Mouse (Mus musculus) CH12.LX (cell line): ENCODE measurements around the gene Ndufs1. TPM values are rescaled to one million over a fixed set of nuclear protein-coding genes. Genes with fewer than 3 reads are reported as not detected.

Experiments used
- DNase-seq: peaks from one replicate; pipeline ENCODE4 v3.0.0-alpha.2; 2013; ENCODE audit errors: extremely low read depth
- H3K27ac ChIP-seq: 2 replicates; pipeline ENCODE4 v1.5.1; 2012; ENCODE audit warnings: low read depth, mild to moderate bottlenecking, control low read depth, moderate library complexity; ENCODE audit not compliant: insufficient read depth
- H3K27me3 ChIP-seq: replicated peaks from 2 replicates; pipeline ENCODE3; 2012; ENCODE audit warnings: inconsistent platforms
- H3K36me3 ChIP-seq, 2 experiments: replicated peaks in 1 of 2; 2 replicates each; pipeline versions ENCODE3 to v1.6.1; 2012; ENCODE audit warnings: inconsistent platforms in 1 of 2, low read length in 1 of 2, mild to moderate bottlenecking in 1 of 2, mixed read lengths in 1 of 2, moderate library complexity in 1 of 2; ENCODE audit not compliant: control insufficient read depth in 1 of 2, insufficient read depth in 1 of 2
- H3K4me1 ChIP-seq, 2 experiments: 2 replicates each; pipeline ENCODE4 v1.6.1; 2012; ENCODE audit warnings: inconsistent platforms in 1 of 2, moderate library complexity in 1 of 2; ENCODE audit not compliant: insufficient read depth in 2 of 2, control insufficient read depth in 1 of 2
- H3K4me2 ChIP-seq: 2 replicates; pipeline ENCODE4 v1.6.1; 2012; ENCODE audit warnings: low read depth, mild to moderate bottlenecking, control low read depth; ENCODE audit not compliant: poor library complexity, insufficient read depth, severe bottlenecking
- H3K4me3 ChIP-seq, 3 experiments: fragments of 150-350 bp in 1 of 3; sonication (generic) in 1 of 3; replicated peaks in 1 of 3; 2 replicates each; pipeline versions ENCODE3 to v1.5.1; 2011 to 2012; ENCODE audit warnings: low read depth in 2 of 3, low read length in 2 of 3, mild to moderate bottlenecking in 2 of 3, moderate library complexity in 2 of 3, control low read depth in 1 of 3, improper control_type of control experiment in 1 of 3, inconsistent platforms in 1 of 3, mixed read lengths in 1 of 3; ENCODE audit not compliant: poor library complexity in 1 of 3
- H3K79me2 ChIP-seq: replicated peaks from 2 replicates; pipeline ENCODE4 v1.6.1; 2012; ENCODE audit warnings: mild to moderate bottlenecking, moderate library complexity; ENCODE audit not compliant: control insufficient read depth, poor library complexity, insufficient read depth, severe bottlenecking; ENCODE audit errors: extremely low read depth
- H3K9ac ChIP-seq: 2 replicates; pipeline ENCODE4 v1.6.1; 2012; ENCODE audit warnings: low read depth, mild to moderate bottlenecking, control low read depth, moderate library complexity; ENCODE audit not compliant: insufficient read depth
- H3K9me3 ChIP-seq: replicated peaks from 2 replicates; pipeline ENCODE3; 2012; ENCODE audit warnings: low read length, inconsistent platforms, mixed read lengths
- BHLHE40 ChIP-seq: IDR thresholded peaks from 2 replicates; pipeline ENCODE4 v1.6.1; 2011; ENCODE audit warnings: mild to moderate bottlenecking, low read depth, low read length, improper control_type of control experiment
- CHD1 ChIP-seq: IDR thresholded peaks from 2 replicates; pipeline ENCODE4 v1.6.1; 2012; ENCODE audit warnings: low read depth, low read length, improper control_type of control experiment, inconsistent platforms
- CHD2 ChIP-seq: IDR thresholded peaks from 2 replicates; pipeline ENCODE4 v1.6.1; 2011; ENCODE audit warnings: low read length, improper control_type of control experiment
- CTCF ChIP-seq, 2 experiments: IDR thresholded peaks in 1 of 2; conservative IDR thresholded peaks in 1 of 2; 2 replicates each; pipeline ENCODE4 v1.5.1; 2011 to 2012; ENCODE audit warnings: low read depth in 2 of 2, low read length in 2 of 2, improper control_type of control experiment in 1 of 2, inconsistent platforms in 1 of 2, mild to moderate bottlenecking in 1 of 2, moderate library complexity in 1 of 2
- E2F4 ChIP-seq: IDR thresholded peaks from 2 replicates; pipeline ENCODE4 v1.6.1; 2011; ENCODE audit warnings: low read depth, low read length, improper control_type of control experiment; ENCODE audit not compliant: insufficient replicate concordance
- ETS1 ChIP-seq: conservative IDR thresholded peaks from 2 replicates; pipeline ENCODE4 v1.6.1; 2012; ENCODE audit warnings: low read depth, mild to moderate bottlenecking, inconsistent platforms, low read length, improper control_type of control experiment, moderate library complexity
- GABPA ChIP-seq: IDR thresholded peaks from 2 replicates; pipeline ENCODE4 v1.6.1; 2012; ENCODE audit warnings: low read depth, low read length, improper control_type of control experiment, inconsistent platforms; ENCODE audit not compliant: insufficient replicate concordance
- IRF4 ChIP-seq: IDR thresholded peaks from 2 replicates; pipeline ENCODE4 v1.6.1; 2014; ENCODE audit warnings: low read depth, mild to moderate bottlenecking, inconsistent platforms, low read length, improper control_type of control experiment
- JUND ChIP-seq: conservative IDR thresholded peaks from 2 replicates; pipeline ENCODE4 v1.6.1; 2011; ENCODE audit warnings: low read depth, low read length, improper control_type of control experiment
- MAZ ChIP-seq: IDR thresholded peaks from 2 replicates; pipeline ENCODE4 v1.6.1; 2012; ENCODE audit warnings: low read depth, mild to moderate bottlenecking, inconsistent platforms, low read length, improper control_type of control experiment, moderate library complexity
- MEF2A ChIP-seq: IDR thresholded peaks from 2 replicates; pipeline ENCODE4 v1.6.1; 2014; ENCODE audit warnings: low read depth, mild to moderate bottlenecking, inconsistent platforms, low read length, improper control_type of control experiment, borderline replicate concordance
- MXI1 ChIP-seq: IDR thresholded peaks from 2 replicates; pipeline ENCODE4 v1.6.1; 2011; ENCODE audit warnings: mild to moderate bottlenecking, low read depth, low read length, improper control_type of control experiment
- NELFE ChIP-seq: IDR thresholded peaks from 2 replicates; pipeline ENCODE4 v1.6.1; 2011; ENCODE audit warnings: low read depth, low read length, improper control_type of control experiment
- POLR2A ChIP-seq: IDR thresholded peaks from 2 replicates; pipeline ENCODE4 v1.6.1; 2011; ENCODE audit warnings: low read depth, mild to moderate bottlenecking, improper control_type of control experiment, low read length
- POLR2AphosphoS2 ChIP-seq: IDR thresholded peaks from 2 replicates; pipeline ENCODE4 v1.6.1; 2011; ENCODE audit warnings: low read depth, low read length, improper control_type of control experiment
- RCOR1 ChIP-seq: conservative IDR thresholded peaks from 2 replicates; pipeline ENCODE4 v1.6.1; 2012; ENCODE audit warnings: low read depth, mild to moderate bottlenecking, inconsistent platforms, low read length, improper control_type of control experiment
- SIN3A ChIP-seq: IDR thresholded peaks from 2 replicates; pipeline ENCODE4 v1.6.1; 2012; ENCODE audit warnings: low read length, improper control_type of control experiment, inconsistent platforms
- SMC3 ChIP-seq: IDR thresholded peaks from 2 replicates; pipeline ENCODE4 v1.6.1; 2011; ENCODE audit warnings: low read depth, low read length, improper control_type of control experiment
- ZC3H11A ChIP-seq: IDR thresholded peaks from 2 replicates; pipeline ENCODE4 v1.6.1; 2012; ENCODE audit warnings: low read depth, mild to moderate bottlenecking, inconsistent platforms, low read length, improper control_type of control experiment
- ZKSCAN1 ChIP-seq: IDR thresholded peaks from 2 replicates; pipeline ENCODE4 v1.6.1; 2012; ENCODE audit warnings: low read depth, inconsistent platforms, low read length, improper control_type of control experiment, borderline replicate concordance
- ZMIZ1 ChIP-seq: IDR thresholded peaks from 2 replicates; pipeline ENCODE4 v1.6.1; 2012; ENCODE audit warnings: low read depth, mild to moderate bottlenecking, inconsistent platforms, low read length, improper control_type of control experiment
- dilution Hi-C: fragments of 300-500 bp; cut with MboI; formaldehyde crosslinking; loops from 2 replicates; pipeline ENCODE4 v1.14.3; 2020; ENCODE audit warnings: low sequenced_read_pairs; ENCODE audit not compliant: extremely low pct_unique_long_range_greater_than_20kb, extremely low pct_ligation_motif_present
- in situ Hi-C: fragments of 300-500 bp; cut with MboI; formaldehyde crosslinking; loops from 3 replicates; pipeline ENCODE4 v1.14.3; 2019; ENCODE audit warnings: low sequenced_read_pairs, low pct_ligation_motif_present, low pct_unique_long_range_greater_than_20kb, mixed read lengths
- polyA plus RNA-seq: library from polyadenylated mRNA; unstranded; fragments of >175 nt; gene quantifications from 2 replicates; pipeline ENCODE4 v1.2.1, GENCODE M21; 2012; ENCODE audit warnings: low read depth; ENCODE audit not compliant: insufficient read length
- total RNA-seq, 2 experiments: library from RNA; depleted of rRNA; stranded (reverse); fragments of 300-350 nt in 1 of 2; fragments of >200 nt in 1 of 2; gene quantifications; 2 replicates each; pipeline ENCODE4 v1.2.3; 2012 to 2014

Gene Ndufs1
- total and polyA plus RNA-seq, 3 experiments: 56.9 to 139 (median 104) TPM

DNA sequence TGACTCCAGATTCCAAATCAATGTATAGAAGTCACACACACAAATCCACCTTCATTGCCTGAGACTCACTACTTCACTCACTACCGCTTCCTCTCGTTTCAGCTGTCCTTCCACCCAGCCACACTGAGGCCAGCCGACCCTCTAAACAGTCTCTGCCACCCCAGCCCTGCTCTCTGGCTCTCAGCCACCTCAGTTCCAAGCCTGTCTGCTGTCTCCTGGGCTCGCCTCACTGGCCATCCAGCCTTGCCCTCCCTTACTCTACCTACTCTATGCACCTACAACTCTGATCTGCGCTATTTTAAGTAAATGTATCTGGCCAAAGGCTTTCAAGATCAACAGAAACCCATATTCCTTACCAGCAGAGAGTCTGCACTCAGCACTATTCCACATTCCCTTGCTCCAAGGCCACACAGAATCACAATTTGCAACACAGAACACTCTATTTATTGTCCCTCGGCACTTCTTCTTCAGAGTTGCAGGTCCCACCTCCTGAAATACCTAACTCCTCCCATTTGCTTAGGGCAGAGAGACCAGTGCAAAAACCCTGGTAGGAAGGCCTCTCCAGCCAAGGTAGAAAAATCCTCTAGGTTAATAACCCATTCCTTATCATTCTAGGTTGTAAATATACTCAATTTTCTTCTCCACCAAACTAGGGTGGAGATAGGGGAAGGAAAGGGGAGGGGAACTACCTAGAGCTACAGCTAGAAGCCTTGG lies 68.9 kb downstream of the Ndufs1 start:
- TF ChIP-seq ZKSCAN1: no peak
- in situ Hi-C loops: no loop called here
- Histone ChIP-seq H3K9ac (peak overlapping the region; percentile 9; the same call in 1 of the 2 replicates), H3K36me3 (peaks cover 12 to 33% of the 10 kb centered on the region in 2 experiments), H3K27me3 (no peaks in the 10 kb centered on the region), H3K4me2 (peak overlapping the region; percentile 72), H3K4me1 (peaks cover 12 to 44% of the 10 kb centered on the region in 2 experiments), H3K79me2 (peaks cover 68% of the 10 kb centered on the region), H3K9me3 (no peaks in the 10 kb centered on the region), H3K4me3 (peak overlapping the region in 1 of 3 experiments; percentile 3), H3K27ac (peak overlapping the region; percentile 19; the same call in 1 of the 2 replicates)
- DNase-seq: peak; percentile 21
- dilution Hi-C loops: no loop called here

DNA sequence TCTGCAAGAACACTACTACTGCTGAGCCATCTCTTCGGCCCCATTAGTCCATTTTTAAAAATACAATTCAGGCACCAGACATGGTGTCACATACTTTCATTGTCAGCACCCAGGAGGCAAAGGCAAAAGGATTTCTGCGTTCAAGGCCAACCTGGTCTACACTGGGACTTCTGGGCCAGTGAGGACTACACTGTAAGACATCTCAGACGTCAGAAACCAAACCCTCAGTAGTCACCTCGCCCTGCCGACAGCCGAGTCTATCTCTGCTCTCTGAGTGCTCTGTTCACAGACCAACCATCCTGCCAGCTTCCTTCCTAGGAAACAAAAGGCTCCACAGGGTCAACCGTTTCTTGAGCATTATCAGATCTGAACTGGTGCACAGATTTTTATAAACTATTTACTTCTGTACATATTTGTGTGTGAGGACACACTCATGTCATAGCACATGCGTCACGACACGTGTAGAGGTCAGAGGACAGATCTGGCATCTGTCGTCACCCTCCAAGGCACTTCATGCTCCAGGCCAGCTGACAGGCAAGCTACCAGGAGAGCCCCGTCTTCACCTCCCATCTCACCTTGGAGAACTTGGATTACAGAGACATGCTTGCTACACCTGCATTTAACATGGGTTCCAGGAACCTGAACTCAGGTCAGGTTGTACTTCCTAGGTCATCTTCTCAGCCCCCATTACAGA lies 73.7 kb downstream of the Ndufs1 start:
- Histone ChIP-seq H3K36me3 (peaks cover 35 to 71% of the 10 kb centered on the region in 2 experiments), H3K27me3 (no peaks in the 10 kb centered on the region), H3K4me1 (peaks cover 4 to 8% of the 10 kb centered on the region in 2 experiments), H3K79me2 (peaks cover 33% of the 10 kb centered on the region), H3K9me3 (no peaks in the 10 kb centered on the region), H3K4me2 (no peak overlapping the region), H3K9ac (no peak overlapping the region), H3K27ac (no peak overlapping the region), H3K4me3 (no peak overlapping the region)
- dilution Hi-C loops: no loop called here
- TF ChIP-seq SIN3A: no peak
- no peak for TF ChIP-seq MAZ
- no peak for TF ChIP-seq BHLHE40
- no peak for TF ChIP-seq POLR2AphosphoS2
- TF ChIP-seq JUND: no peak
- no peak for TF ChIP-seq GABPA
- TF ChIP-seq ETS1: no peak
- TF ChIP-seq E2F4: no peak
- TF ChIP-seq POLR2A: no peak
- TF ChIP-seq IRF4: no peak
- TF ChIP-seq CTCF (conservative IDR thresholded peaks at IDR 0.05 in 1 of 2, IDR thresholded peaks at IDR 0.05 in 1 of 2; ENCODE audit: low read depth in 2 of 2, low read length in 2 of 2): no peak
- no peak for TF ChIP-seq NELFE
- no peak for TF ChIP-seq SMC3
- TF ChIP-seq ZMIZ1: no peak
- no peak for TF ChIP-seq CHD1
- no peak for TF ChIP-seq ZC3H11A
- no peak for TF ChIP-seq MXI1
- TF ChIP-seq CHD2: no peak
- TF ChIP-seq RCOR1: no peak
- no peak for TF ChIP-seq MEF2A
- no peak for DNase-seq
- in situ Hi-C loops: no loop called here
